Mouse (Mus musculus): Measurements from ENCODE around the gene Nudt8. TPM values are rescaled to one million over a fixed set of nuclear protein-coding genes. Genes with fewer than 3 reads are reported as not detected.
A peak's percentile ranks its signal among the peaks of the same experiment; 100 is the strongest.
"Not testable (repeated sequence)": the region's sequence is repeated elsewhere in the genome, so short reads cannot be mapped to it uniquely, and the experiment has no call there.

The Nudt8 gene
- total RNA-seq (2021) = 100 to 1,000 TPM; 162 to 166 TPM
- long read RNA-seq, experiment 1, transcript Nudt8-202 (3 exons, 1,082 nt) = minor isoform, 10 of 151 reads
- long read RNA-seq, experiment 1, transcript Nudt8-201 (4 exons, 787 nt) = major isoform, 128 of 151 reads
- long read RNA-seq, experiment 1, partial matches to known transcripts = 2 of 151 reads
- long read RNA-seq, experiment 1, other reads (novel, unspliced or antisense) = 11 of 151 reads
- long read RNA-seq, experiment 2, transcript Nudt8-201 (4 exons, 787 nt) = major isoform, 98 of 100 reads
- long read RNA-seq, experiment 2, partial matches to known transcripts = 0 of 100 reads
- long read RNA-seq, experiment 2, other reads (novel, unspliced or antisense) = 0 of 100 reads

DNA sequence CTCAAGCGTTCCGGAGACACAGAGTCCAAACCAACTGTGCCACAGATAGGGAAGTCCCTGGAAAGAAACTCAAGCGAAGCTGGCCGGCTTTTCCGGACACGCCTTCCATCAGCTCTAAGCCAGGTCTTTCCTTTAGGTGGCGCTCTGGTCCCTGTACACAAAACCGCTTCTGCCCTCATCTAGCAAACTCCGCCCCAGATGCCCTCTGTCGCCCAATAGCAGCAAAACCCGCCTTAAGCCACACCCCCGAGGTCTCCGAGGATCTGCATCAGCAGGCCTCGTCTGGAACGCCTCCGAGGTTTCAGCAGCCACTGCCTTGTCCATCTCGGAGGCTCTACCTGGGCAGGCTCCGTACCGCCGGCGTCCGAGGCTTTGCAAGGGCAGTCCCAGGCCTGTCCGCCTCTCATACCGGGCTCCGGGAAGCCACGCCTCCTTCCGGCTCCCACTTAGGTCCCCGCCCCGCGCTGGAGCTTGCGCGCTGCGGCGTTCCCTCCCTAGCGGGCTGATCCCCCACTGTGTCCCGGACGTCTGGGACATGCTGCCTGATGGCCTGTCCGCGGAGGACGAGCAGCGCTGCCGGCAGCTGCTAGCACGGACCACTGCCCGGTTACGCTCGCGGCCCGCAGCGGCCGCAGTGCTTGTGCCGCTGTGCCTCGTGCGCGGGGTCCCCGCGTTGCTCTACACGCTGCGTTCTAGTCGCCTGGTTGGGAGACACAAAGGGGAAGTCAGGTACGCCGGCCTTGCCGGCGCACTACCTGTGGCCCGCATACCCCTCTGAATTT lies at the start of gene Nudt8, which contains the start of gene Gm49405:
Nudt8 (plus strand) TSS at position 462 of the 782 bp plus-strand sequence.
Gm49405 (plus strand) TSS at position 508 of the 782 bp plus-strand sequence.
- peak; percentile 98 to 99 for DNase-seq

DNA sequence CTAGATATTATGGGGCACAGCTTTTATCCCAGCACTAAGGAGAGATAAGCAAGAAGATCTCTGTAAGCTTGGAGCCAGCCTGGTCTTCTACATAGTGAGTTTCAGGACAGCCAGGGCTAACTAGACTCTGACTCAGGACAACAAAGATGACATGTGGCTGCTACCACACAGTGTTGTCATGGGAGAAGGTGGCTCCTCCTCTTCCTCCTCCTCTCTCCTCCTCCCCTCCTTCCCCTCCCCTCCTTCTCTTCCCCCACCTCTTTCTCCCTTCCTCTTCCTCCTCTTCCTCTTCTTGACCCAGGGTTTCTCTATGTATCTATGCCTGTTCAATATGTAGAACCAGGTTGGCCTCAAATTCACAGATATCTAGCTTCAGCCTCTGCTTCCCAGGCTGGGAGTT lies 48.9 kb upstream of the Nudt8 start:
- no peak for DNase-seq

DNA sequence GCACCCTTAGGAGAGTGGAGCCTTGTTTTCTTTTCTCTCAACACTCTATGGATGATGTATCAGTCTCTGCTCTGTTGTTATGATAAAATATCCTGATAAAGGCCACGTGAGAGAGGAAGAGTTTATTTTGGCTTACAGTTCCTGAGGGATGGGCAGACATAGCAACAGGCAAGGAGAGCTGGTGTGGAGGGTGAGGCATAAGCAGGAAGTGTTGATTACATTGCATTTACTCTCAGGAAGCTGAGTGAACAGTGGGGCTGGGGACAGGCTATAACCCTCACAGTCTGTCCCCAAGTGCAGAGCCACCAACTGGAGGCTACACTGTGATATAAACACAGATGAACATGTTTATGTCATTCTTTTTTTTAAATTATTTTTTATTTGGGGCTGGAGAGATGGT lies 48.3 kb upstream of the Nudt8 start:
- DNase-seq = no peak

DNA sequence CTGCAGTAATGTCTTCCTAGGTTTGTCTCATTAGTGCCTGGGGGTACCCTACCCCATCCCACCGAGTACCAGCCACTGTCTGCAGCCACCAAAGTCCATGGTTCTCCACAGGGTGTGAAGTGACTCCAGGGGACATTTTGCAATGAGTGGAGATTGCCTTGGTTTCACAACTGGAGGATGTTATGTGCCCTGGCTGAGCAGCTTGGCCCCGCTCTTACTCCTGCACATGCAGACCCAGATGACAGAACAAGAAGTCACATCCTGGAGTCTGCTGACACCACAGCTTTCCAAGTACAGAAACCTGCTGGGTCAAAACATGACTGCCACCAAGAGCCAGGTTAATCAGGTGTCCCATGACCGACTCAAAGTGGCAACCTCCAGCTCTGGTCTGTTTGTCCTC lies 45.3 kb upstream of the Nudt8 start:
- no peak for DNase-seq

DNA sequence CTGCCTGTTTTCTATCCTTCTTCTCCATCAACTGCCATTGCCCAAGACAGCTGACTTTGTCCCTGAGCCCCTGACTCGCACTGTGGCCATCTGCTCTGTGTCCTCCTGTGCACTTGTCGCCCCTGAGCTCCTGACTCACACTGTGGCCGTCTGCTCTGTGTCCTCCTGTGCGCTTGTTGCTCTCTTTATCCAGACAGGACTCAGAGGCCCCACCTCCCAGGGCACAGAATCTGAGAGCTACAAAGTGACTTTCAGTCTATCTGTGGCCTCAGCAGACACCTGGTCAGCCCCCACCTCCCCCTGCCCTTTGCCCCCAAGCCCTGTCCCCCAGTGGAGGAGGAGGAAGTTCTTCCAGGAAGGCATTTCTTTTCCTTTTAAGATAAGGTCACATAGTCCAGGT lies 44.6 kb upstream of the Nudt8 start:
- DNase-seq = no peak

DNA sequence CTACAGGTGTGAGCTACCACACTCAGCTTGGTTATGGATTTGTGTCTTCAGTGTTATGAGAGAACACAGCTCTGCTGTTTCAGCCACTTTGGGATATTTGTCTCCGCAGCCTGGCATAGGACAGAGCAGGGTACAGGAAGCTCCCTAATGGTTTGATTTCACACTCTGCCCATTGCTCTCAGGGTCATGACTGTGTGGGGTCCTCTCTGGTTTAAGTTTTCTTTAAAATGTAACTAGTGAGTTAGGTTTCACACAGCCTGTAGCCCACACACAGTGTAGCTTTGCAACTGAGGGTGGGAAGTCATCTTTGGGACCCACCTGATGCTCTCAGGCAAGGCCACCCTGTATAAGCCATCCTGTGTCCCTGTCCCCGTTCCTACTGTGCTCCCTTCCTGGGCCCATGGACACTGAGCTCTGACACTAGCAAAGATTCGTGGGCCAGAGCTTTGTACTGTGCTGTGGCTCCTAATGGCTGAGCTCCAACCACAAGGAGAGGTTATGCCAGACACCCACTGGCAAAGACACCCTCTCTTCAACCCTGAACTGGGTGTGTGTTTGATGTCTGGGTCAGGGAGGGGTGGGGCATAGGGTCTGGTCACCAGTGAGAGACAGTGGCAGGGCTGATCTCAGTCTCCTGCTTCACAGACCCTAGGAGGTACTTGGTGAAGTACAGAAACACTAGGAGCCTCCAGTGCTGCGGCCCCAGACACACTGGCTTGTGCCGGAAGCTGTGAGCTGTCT lies 42.9 kb upstream of the Nudt8 start:
- DNase-seq = not testable (repeated sequence)

DNA sequence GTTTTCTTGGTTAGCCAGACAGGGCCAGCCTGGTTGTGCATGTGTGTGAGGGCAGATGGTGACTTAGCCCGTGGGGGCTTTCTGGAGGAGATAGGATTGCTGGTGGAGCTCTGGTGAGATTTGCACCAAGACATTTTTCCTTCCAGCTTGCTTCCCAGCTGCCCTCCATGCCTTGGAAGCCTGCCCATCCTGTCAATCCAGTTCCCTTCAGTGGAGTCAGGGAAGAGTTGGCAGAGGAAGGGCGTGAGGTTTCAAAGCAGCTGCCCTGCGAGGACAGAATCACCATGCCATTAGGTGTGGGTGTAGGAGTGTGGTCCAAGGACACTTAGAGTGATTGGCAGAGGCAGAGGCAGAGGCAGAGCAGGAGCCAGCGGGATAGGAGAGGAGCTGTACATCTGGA lies 41.9 kb upstream of the Nudt8 start, which contains the start of gene Aldh3b3:
Aldh3b3 (plus strand) TSS at position 176 of the 400 bp plus-strand sequence.
- DNase-seq = peak in 1 of 2 experiments; percentile 33

DNA sequence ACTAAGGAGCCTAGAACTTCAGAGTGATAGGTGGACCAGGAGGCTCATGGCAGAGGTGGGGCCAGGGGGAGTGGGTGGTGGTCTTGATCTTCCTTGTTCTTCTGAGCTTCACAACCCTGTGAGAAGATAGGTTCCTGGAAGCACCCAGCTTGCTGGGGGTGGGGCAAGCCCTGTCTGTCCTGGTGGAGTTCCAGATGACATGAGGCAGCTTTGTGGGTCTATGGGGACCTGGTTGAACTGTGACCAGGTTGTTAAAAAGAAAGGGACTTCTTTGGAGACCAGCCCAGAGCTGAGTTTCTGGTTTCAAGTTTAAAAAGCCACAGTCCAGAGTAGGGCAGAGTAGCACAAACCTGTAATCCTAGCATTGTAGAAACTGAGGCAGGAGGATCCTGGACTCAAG lies 41.4 kb upstream of the Nudt8 start:
- no peak for DNase-seq

DNA sequence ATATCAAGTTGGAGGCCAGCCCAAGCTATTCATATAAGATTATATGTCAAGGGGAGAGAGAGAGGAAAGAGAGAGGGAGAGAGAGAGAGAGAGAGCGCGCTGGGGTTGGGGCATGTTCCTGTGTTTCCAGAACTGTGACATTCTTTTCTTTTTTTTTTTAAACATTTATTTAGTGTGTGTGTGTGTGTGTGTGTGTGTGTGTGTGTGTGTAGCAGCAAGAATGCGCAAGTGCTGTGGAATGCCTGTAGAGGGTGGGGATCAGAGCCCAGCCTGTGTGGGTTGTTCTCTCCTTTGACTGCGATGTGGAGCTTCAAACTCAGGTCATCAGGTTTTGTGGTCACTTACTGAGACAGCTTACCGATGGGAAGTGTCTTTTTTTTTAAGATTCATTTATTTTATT lies 40.2 kb upstream of the Nudt8 start:
- no peak for DNase-seq

DNA sequence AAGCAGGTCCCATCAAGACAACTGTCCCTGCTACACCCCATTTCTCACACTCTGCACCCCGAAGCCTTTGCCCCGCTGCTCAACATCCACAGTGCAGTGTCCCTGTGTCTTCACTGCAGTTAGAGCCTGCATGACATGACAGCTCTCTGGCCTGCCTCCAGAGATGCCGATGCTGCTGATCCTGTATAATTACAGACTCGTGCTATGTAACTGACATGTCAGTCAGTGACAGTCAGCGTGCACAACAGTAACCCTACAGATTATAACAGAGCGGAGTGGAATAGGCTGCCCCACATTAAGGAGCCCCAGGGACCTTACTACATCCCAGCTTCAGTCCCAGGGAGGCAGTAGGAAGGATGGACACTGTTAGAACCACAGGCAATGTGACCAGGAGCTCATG lies 38.6 kb upstream of the Nudt8 start:
- not testable (repeated sequence) for DNase-seq

DNA sequence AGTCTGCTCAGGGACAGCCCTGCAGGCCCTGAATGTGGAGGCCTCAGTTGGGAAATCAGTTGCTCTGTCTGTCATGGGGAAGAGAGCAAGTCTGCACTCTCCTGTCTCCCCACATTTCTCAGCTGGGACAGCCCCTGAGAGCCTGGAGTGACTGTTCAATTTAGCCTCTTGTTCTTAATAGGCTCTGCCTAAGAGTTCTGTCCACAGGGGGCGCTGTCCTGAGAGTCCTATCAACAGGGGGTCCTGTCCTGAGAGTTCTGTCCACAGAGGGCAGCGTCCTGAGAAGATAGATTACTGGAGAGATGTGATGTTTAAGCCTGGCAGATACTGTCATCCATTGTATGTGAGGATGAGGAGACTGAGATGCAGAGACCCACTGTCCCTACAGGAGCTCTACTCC lies 37.9 kb upstream of the Nudt8 start:
- DNase-seq = no peak

DNA sequence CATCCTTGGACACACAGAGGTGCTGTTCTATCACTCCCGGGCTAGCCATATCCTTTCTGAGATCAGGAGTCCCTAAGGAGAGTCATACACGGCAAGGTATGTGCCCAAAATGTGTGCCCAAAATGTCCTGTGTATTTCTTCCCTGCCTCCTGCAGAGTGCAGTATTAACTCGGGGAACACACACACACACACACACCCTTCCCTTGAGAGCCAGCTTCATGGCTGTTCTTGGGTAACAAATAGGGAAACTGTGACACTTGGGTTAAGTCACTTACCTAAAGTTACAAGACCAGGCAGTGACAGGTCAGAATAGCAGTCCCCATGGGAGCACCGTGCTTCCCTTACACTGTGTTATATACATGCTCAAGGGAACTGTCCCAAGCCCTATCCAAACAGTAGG lies 36.4 kb upstream of the Nudt8 start:
- DNase-seq = no peak

DNA sequence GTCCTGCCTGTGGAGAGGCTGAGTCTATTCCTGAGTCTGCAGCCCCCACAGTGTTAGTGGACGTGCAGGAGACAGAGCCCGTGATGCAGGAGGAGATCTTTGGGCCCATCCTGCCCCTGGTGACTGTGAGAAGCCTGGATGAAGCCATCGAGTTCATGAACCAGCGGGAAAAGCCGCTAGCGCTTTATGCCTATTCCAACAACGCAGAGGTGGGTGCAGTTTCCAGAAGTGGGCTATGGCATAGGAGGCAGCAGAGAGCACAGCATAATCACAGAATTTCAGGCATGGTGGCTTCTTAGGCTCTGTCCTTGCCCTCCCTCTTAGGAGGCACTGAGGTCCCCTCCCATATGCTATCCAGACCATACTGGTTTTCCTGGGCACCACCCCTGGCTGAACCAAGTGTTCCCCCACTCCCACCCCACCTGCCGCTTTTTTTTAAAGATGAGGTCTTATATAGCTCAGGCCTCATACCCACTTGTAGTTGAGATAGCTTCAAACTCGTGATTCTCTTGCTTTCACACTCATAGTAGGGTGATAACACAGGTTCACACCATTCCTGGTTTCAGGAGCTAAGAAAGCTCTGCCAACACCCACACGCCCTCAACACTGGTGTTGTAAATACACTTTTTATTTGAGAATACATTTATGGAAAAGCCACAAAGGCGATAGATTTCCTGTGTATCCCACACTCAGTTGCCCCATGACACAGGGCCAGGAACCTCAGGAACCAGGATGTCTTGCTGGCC lies 33.9 kb upstream of the Nudt8 start:
- no peak for DNase-seq

DNA sequence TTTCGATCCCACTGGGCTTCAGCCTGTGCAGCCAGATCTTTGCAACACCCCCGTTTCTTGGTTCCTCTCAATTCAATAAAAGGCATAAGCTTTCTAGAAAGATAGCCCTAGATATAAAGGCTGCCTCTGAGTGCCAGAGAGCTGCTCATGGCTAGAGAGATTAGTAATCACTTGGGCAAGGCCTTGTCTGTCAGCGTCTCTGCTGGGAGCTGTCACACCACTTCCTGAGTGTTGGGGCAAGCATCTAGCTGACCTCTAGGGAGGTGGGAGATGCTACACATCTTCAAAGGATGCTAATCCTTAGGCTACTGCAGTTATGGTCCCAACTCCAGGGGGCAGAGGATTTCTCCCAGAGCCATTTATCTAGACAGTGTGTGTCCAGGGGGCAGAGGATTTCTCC lies 33.1 kb upstream of the Nudt8 start:
- no peak for DNase-seq

DNA sequence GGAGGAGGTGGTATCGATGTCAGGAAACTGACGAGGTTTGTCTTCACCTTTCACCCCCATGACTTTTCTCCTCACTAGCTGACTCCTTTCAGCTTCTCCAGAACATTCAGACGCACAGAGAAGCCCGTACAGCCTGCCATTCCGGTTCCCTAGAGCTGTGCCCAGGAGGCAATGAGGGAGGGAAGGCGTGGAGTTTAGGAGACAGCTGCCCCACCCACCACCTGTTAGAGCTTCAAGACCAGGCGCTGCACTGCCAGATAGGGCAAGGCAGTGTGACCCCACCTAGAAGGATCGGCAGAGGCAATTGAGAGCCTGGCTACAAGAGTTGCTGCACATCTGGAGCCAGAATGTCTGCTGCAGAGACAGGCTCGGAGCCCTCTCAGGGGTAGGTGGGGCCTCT lies 28.2 kb upstream of the Nudt8 start, which contains the start of gene Aldh3b2:
Aldh3b2 (plus strand) TSS at position 100 of the 400 bp plus-strand sequence.
- no peak for DNase-seq

DNA sequence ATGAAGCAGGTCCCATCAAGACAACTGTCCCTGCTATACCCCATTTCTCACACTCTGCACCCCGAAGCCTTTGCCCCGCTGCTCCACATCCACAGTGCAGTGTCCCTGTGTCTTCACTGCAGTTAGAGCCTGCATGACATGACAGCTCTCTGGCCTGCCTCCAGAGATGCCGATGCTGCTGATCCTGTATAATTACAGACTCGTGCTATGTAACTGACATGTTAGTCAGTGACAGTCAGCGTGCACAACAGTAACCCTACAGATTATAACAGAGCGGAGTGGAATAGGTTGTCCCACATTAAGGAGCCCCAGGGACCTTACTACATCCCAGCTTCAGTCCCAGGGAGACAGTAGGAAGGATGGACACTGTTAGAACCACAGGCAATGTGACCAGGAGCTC lies 25.8 kb upstream of the Nudt8 start:
- DNase-seq = not testable (repeated sequence)

DNA sequence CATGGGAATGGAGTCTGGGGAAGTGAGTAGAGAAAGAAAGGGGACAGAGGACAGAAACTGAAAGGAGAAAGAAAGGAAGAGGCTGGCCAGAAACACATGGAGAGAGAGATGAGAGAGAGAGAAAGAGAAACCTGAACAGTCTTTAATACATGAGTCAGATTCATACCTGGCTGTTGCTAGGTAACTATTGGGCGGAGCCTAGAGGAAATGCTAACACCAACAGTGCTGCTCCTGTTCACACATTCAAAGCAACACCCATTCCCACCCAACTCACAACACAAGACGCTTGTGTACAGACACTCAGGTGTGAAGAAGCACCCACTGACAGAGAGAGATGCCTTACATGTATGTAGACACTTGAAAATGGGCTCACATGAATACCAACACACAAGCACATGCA lies 24.5 kb upstream of the Nudt8 start:
- DNase-seq = no peak

DNA sequence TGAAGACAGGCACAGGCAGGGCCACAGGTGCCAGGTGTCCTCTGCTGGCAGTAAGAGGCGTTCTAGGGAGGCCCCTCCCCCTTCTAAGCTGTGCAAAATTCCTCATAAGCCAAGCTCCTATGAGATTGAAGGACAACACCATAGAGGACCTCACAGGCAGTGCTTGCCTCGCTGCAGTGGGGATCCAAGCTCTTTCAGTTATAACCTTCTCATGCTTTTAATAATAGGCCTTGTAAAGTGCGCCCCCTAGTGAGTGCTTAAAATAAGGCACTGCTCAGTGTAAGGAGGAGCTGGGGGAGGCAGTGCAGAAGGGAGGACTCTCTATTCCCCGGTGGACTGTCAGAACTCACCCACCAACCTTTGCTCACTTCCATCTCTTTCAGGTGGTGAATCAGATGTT lies 20.1 kb upstream of the Nudt8 start:
- DNase-seq = peak; percentile 80 to 91

DNA sequence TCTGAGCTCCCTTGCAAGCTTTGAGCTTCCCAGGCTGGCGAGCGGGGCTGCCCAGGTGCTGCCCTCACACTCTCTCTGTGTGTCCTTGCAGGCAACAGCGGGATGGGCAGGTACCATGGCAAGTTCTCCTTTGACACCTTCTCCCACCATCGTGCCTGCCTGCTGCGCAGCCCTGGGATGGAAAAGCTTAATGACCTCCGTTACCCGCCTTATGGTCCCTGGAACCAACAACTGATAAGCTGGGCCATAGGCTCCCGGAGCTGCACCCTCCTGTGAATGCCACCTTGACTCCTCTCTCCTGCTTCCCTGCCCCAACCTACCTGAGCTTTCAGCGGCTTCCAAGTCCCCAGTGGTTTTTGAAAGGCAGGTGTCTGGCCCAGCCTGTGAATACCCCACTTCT lies 19.5 kb upstream of the Nudt8 start:
- no peak for DNase-seq

DNA sequence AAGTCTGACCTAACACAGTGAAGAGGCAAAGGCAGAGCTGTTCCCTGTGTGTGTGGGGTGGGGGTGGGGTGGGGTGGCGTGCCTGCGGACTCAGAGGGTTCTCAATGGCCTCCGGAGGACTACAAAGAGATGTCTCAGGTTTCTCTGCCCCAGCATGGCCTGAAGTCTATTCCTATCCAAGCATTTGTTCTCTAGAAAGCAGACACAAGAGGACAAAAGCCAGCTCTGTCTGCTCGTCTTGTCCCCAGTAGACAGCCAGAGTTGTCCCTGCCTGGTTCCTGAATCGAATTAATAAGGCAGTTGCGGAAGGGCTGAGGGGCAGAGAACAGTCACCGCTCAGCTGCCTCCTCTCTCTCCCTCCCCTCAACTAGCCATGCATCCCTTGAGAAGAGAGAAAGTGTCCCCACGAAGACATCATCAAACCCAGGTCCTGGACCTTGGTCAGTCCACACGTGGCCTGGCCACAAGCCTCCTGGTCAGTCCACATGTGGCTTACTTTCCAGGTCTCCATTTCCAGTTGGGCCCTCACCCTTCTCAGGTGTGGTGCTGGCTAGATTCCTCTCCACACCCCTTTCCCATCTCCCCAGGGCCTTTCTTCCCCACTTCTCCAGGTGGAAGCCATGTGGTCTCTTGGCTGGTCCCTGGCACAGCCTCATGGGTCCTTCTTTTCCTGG lies 16.7 kb upstream of the Nudt8 start:
- DNase-seq = no peak

DNA sequence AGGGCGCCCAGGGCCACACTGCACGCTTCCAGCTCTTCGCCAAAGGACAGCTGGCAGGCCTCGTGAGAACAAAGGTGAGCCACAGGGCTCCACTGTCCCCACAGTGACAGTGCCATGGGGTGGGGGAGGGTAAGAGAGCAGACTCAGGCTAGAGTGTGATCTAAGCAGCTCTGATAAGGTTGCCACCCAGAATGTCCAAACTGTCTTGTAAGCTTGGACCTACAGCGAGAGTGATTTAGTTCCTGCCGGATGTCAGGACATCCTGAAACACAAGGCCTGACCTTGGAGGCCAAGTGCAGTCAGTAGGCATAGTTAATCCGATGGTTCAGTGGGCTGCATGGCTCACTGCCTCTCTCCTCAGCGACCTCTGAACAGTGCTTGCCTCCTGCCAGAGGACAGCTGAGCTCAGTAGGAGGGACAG lies 15.1 kb upstream of the Nudt8 start:
- peak; percentile 74 to 75 for DNase-seq
